Mouse (Mus musculus): ENCODE data around the gene Tipin. TPM values are rescaled to one million over a fixed set of nuclear protein-coding genes. Genes with fewer than 3 reads are reported as not detected.
A peak's percentile ranks its signal among the peaks of the same experiment; 100 is the strongest.
"Not testable (repeated sequence)": the region's sequence is repeated elsewhere in the genome, so short reads cannot be mapped to it uniquely, and the experiment has no call there.

Gene Tipin
- polyA plus RNA-seq, 1 experiment from 2014 or later: 70.2 TPM

DNA sequence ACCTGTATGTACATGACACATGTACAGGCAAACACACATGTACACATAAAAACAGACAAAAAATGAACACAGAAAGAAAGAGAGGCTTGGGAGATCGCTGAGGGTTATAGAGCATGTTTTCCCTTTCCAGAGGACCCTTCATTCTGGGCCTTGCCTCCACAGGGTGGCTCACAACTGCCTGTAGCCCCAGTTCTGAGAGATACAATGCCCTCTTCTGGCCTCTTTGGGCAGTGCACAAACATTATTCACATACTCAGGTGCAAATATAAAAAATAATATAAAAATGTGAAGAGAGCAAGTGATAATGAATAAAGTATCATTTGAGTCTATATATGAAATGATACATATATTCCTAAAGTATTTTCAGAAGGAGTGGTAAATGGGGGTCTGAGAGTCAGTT lies 6.5 kb upstream of the Tipin start:
- Histone ChIP-seq H3K36me3 (ENCODE audit: insufficient read depth, low read length) (no peaks in the 10 kb centered on the region), H3K9ac (replicated peaks; ENCODE audit: low read depth) (no peak overlapping the region), H3K27ac (ENCODE audit: low read length) (no peak overlapping the region), H3K4me1 (ENCODE audit: insufficient read depth, low read depth, low read length) (no peaks in the 10 kb centered on the region), H3K4me2 (replicated peaks; ENCODE audit: low read depth, low read length) (no peak overlapping the region), H3K4me3 (ENCODE audit: low read depth, low read length) (no peak overlapping the region), H3K9me3 (ENCODE audit: low read length) (no peaks in the 10 kb centered on the region), H3K27me3 (replicated peaks; ENCODE audit: insufficient read depth, low read length) (no peaks in the 10 kb centered on the region)
- 72% methylated on average over 1 of the region's 1 CpGs for WGBS
- no peak for DNase-seq (ENCODE audit: low spot score)
- ATAC-seq: no peak
- TF ChIP-seq CTCF (IDR thresholded peaks at IDR 0.05) (peak; percentile 43), EP300 (IDR thresholded peaks at IDR 0.05) (no peak)

DNA sequence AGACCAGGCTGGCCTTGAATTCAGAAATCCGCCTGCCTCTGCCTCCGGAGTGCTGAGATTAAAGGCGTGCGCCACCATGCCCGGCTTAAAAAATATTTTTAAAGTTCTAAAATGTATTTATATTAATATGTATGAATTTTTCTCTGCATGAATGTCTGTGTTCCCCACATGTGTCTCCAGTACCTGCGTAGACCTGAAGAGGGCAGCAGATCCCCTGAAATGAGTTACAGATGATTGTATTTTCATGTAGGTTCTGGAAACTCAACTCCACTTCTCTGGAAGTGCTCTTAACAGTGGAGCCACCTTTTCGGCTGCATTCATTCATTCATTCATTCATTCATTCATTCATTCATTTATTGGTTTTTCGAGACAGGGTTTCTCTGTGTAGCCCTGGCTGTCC lies 3.7 kb upstream of the Tipin start:
- H3K27me3 ChIP-seq (replicated peaks; ENCODE audit: insufficient read depth, low read length): no peaks in the 10 kb centered on the region
- no peaks in the 10 kb centered on the region for H3K36me3 ChIP-seq (ENCODE audit: insufficient read depth, low read length)
- ATAC-seq (no peak), DNase-seq (ENCODE audit: low spot score) (peak; percentile 77)
- H3K27ac ChIP-seq (ENCODE audit: low read length): no peak overlapping the region
- 69% methylated on average over 8 of the region's 8 CpGs for WGBS
- H3K4me3 ChIP-seq (ENCODE audit: low read depth, low read length): no peak overlapping the region
- H3K9ac ChIP-seq (replicated peaks; ENCODE audit: low read depth): no peak overlapping the region
- H3K4me1 ChIP-seq (ENCODE audit: insufficient read depth, low read depth, low read length): 0 out of 2 replicates have a peak, but pooled peaks cover 3% of the 10 kb centered on the region
- TF ChIP-seq EP300 (IDR thresholded peaks at IDR 0.05): no peak
- peak; percentile 79 for TF ChIP-seq CTCF (IDR thresholded peaks at IDR 0.05)
- H3K4me2 ChIP-seq (replicated peaks; ENCODE audit: low read depth, low read length): no peak overlapping the region
- H3K9me3 ChIP-seq (ENCODE audit: low read length): no peaks in the 10 kb centered on the region

DNA sequence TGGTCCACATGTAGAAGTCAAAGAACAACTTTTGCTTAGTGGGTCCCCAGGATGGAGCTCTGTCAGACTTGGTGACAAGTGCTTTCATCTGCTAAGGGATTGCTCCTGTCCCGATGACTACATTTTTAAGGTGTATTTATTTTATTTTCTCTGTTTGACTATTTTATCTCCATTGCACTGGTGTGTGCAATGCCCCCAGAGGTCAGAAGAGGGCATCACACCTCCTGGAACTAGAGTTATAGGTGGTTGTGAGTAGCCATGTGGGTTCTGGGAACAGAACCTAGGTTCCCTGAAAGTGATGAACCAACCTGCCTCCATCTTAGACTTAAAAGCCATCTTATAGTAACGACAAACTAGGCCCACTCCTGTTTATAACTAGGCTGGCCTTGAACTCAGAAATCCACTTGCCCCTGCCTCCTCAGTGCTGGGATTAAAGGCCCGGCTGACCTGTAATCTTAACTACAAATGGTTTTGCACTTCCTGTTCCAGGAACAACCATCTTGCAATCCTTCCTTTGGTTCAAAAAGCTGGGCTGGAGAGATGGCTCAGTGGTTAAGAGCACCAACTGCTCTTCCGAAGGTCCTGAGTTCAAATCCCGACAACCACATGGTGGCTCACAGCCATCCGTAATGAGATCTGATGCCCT lies 2.6 kb upstream of the Tipin start:
- no peak overlapping the region for H3K4me3 ChIP-seq (ENCODE audit: low read depth, low read length)
- no peak for ATAC-seq
- no peak overlapping the region for H3K4me2 ChIP-seq (replicated peaks; ENCODE audit: low read depth, low read length)
- H3K27ac ChIP-seq (ENCODE audit: low read length): no peak overlapping the region
- H3K9ac ChIP-seq (replicated peaks; ENCODE audit: low read depth): no peak overlapping the region
- no peak for DNase-seq (ENCODE audit: low spot score)
- TF ChIP-seq EP300 (IDR thresholded peaks at IDR 0.05) (no peak), CTCF (IDR thresholded peaks at IDR 0.05) (no peak)
- H3K27me3 ChIP-seq (replicated peaks; ENCODE audit: insufficient read depth, low read length): no peaks in the 10 kb centered on the region
- H3K9me3 ChIP-seq (ENCODE audit: low read length): no peaks in the 10 kb centered on the region
- no peaks in the 10 kb centered on the region for H3K36me3 ChIP-seq (ENCODE audit: insufficient read depth, low read length)
- WGBS: 92% methylated on average over 6 of the region's 6 CpGs
- H3K4me1 ChIP-seq (ENCODE audit: insufficient read depth, low read depth, low read length): 0 out of 2 replicates have a peak, but pooled peaks cover 3% of the 10 kb centered on the region

DNA sequence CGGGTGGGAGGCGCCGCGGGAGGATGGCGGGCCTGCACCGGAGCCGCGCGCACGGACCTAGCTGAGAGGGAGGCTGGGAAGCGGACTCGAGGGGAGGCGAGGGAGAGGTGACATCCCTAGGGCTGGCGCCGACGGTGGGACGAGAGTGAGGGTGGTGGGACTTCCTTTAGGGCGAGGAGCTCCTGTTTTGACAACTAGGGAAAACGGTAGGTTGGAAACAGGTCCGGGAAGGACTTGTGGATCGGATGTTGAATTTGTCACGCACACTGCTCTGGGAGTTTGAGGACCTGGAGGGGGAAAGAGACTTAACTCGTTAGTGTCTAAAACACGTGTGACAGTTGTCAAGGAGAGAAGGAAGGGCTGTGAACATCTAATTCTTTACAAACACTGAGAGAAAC lies 399 bp downstream of the Tipin start:
- under 1% methylated on average over 24 of the region's 24 CpGs for WGBS
- H3K27ac ChIP-seq (ENCODE audit: low read length): peak overlapping the region; percentile 79
- no peaks in the 10 kb centered on the region for H3K27me3 ChIP-seq (replicated peaks; ENCODE audit: insufficient read depth, low read length)
- H3K9me3 ChIP-seq (ENCODE audit: low read length): no peaks in the 10 kb centered on the region
- H3K9ac ChIP-seq (replicated peaks; ENCODE audit: low read depth): peak overlapping the region; percentile 84
- ATAC-seq (peak; percentile 87), DNase-seq (ENCODE audit: low spot score) (no peak)
- H3K4me2 ChIP-seq (replicated peaks; ENCODE audit: low read depth, low read length): peak overlapping the region; percentile 77
- peak overlapping the region; percentile 83 for H3K4me3 ChIP-seq (ENCODE audit: low read depth, low read length)
- H3K36me3 ChIP-seq (ENCODE audit: insufficient read depth, low read length): no peaks in the 10 kb centered on the region
- 0 out of 2 replicates have a peak, but pooled peaks cover 3% of the 10 kb centered on the region for H3K4me1 ChIP-seq (ENCODE audit: insufficient read depth, low read depth, low read length)
- no peak for TF ChIP-seq CTCF (IDR thresholded peaks at IDR 0.05)
- TF ChIP-seq EP300 (IDR thresholded peaks at IDR 0.05): no peak

DNA sequence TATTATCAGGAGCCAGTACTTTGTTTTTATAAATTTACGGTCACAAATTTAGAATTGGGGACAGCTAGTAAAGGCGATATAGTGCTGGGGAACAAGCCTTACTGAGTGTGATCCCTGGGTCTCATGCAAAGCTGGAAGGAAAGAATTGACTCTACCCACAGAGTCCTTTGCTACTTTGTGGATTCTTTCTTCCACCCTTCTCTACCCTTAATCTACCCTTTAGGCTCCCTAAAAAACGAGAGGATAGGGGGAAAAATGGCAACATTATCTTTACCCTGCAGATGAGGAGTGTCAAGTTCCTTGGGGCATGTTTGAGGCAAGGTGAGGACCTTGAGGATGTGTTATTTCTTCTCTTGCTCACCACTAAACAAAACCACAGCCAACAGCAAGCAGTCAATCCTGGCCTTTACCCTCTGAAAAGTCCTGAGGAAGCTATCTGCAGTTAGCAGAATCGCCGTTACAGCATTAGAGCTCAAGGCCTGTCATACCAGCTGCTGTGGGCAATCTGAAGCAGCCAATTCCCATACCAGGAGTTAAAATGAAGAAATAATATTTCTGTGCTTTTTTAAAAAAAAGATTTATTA lies 1.1 kb downstream of the Tipin start:
- no peak overlapping the region for H3K27ac ChIP-seq (ENCODE audit: low read length)
- H3K4me2 ChIP-seq (replicated peaks; ENCODE audit: low read depth, low read length): peak overlapping the region; percentile 77; the same call in 1 of the 2 replicates
- H3K9ac ChIP-seq (replicated peaks; ENCODE audit: low read depth): peak overlapping the region; percentile 84; the same call in 1 of the 2 replicates
- 34% methylated on average over 5 of the region's 5 CpGs for WGBS
- ATAC-seq: no peak
- 0 out of 2 replicates have a peak, but pooled peaks cover 3% of the 10 kb centered on the region for H3K4me1 ChIP-seq (ENCODE audit: insufficient read depth, low read depth, low read length)
- H3K27me3 ChIP-seq (replicated peaks; ENCODE audit: insufficient read depth, low read length): no peaks in the 10 kb centered on the region
- no peaks in the 10 kb centered on the region for H3K36me3 ChIP-seq (ENCODE audit: insufficient read depth, low read length)
- TF ChIP-seq EP300 (IDR thresholded peaks at IDR 0.05): no peak
- TF ChIP-seq CTCF (IDR thresholded peaks at IDR 0.05): no peak
- H3K9me3 ChIP-seq (ENCODE audit: low read length): no peaks in the 10 kb centered on the region
- no peak for DNase-seq (ENCODE audit: low spot score)
- H3K4me3 ChIP-seq (ENCODE audit: low read depth, low read length): 0 out of 2 replicates have a peak overlapping the region, but pooled peaks have one; percentile 83

DNA sequence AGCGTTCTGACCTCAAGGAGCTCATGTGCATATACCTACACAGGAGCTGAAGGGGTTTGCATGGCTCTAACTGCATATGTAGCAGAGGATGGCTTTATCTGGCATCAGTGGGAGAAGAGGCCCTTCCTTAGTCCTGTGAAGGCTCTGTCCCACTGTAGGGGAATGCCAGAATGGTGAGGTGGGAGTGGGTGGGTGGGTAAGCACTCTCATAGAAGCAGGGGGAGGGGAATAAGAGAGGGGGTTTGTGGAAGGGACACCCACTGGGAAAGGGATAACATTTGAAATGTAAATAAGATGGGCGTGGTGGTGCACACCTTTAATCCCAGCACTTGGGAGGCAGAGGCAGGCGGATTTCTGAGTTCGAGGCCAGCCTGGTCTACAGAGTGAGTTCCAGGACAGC lies 21.7 kb downstream of the Tipin start:
- not testable (repeated sequence) for H3K9ac ChIP-seq (replicated peaks; ENCODE audit: low read depth); H3K27me3 ChIP-seq (replicated peaks; ENCODE audit: insufficient read depth, low read length); H3K4me2 ChIP-seq (replicated peaks; ENCODE audit: low read depth, low read length); H3K27ac ChIP-seq (ENCODE audit: low read length); DNase-seq (ENCODE audit: low spot score); ATAC-seq; H3K9me3 ChIP-seq (ENCODE audit: low read length); H3K4me1 ChIP-seq (ENCODE audit: insufficient read depth, low read depth, low read length); H3K4me3 ChIP-seq (ENCODE audit: low read depth, low read length)
- 96% methylated on average over 4 of the region's 4 CpGs for WGBS
- H3K36me3 ChIP-seq (ENCODE audit: insufficient read depth, low read length): peaks cover 20% of the 10 kb centered on the region
